Mouse (Mus musculus) lung, postnatal 25 days (tissue): ENCODE measurements around the gene Mindy1.

Experiments
- DNase-seq: peaks from one replicate; pipeline ENCODE4 v3.0.0; 2022; ENCODE audit warnings: low spot score

Mindy1 gene

DNA sequence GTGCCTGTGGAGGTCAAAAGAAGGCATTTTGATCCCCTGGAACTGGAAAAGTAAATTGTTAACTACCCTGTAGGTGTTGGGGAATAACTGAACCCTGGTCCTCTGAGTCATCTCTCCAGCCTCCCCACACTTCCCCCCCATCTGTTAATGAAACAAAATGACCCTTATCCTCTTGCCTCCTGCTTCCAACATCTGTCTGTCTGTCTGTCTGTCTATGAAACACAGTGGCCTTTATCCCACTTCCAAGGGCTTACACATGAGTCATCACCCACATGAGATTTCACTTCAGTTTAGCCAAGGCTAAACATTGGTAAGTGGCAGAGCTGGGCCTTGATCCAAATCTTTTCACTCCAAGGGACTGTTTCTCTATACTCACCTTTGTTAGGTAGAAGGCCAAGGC, 13.3 kb upstream of the Mindy1 start:
- no peak for DNase-seq

GRCm38 (mm10) chr3:95269789-95270188, 11.4 kb upstream of the Mindy1 start:
- no peak for DNase-seq

DNA sequence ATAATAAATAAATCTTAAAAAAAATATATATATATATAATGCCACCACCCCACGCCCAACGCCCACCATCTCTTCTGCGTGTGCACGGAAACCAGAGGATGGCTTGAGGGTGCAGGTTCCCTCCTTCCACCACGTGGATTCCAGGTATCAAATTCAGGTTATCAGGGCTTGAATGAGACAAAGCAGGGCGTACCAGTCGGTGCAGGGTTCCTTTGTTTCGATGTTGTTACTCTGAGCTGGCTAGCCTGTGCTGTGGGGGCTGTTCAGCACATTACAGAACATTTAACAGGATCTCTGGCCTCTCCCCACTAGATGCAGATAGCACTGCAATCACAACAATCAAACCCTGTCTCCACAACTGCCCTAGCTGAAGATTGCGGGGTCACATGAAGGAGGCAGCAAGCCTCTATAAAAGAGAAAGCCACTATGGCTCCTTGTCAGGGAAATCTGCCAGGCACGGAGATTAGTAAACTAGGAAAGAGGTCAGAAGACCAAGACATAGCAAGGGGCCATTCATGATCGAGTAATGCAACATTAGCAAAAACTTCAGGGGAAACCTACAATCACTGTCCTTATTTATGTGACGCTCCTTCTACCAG, 10.3 kb upstream of the Mindy1 start:
- no peak for DNase-seq

GRCm38 (mm10) chr3:95273471-95273870, 7.7 kb upstream of the Mindy1 start:
- no peak for DNase-seq

DNA sequence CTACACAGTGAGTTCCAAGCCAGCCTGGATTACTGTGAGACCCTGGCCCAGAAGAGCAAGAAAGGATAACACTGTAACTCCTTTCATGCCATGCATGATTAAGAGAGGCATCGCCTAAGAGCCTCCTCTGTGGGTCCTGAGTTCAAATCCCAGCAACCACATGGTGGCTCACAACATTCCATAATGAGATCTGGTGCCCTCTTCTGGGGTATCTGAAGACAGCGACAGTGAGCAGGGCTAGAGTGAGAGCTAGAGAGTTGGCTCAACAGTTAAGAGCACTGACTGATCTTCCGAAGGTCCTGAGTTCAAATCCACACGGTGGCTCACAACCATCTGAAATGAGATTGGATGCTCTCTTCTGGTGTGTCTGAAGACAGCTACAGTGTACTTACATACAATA, 6.7 kb upstream of the Mindy1 start:
- no peak for DNase-seq

GRCm38 (mm10) chr3:95275161-95275560, 6.0 kb upstream of the Mindy1 start:
- DNase-seq, result no peak

DNA sequence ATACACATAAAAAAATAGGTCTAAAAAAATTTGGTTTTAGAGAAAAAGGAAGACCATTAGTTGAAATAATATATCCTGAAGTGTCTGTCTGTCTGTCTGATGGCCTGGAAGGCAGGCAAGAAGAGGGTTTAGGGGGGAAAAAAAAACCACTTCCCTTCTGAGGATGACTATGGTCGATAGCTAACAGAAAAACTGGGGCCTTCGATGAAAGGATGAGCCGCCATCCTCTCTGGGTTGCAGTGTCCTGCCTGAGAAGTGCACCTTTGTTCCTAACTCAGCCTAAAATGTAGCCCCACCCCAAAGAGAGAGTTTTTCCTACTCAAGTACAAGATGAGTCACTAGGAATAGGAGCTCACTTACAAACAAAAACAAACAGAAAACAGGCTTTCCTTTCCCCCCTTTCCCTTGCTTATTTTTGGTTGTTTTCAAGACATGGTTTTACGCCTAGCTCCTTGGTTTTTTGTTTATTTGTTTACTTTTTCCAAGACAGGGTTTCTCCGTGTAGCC, 4.7 kb upstream of the Mindy1 start:
- no peak for DNase-seq

DNA sequence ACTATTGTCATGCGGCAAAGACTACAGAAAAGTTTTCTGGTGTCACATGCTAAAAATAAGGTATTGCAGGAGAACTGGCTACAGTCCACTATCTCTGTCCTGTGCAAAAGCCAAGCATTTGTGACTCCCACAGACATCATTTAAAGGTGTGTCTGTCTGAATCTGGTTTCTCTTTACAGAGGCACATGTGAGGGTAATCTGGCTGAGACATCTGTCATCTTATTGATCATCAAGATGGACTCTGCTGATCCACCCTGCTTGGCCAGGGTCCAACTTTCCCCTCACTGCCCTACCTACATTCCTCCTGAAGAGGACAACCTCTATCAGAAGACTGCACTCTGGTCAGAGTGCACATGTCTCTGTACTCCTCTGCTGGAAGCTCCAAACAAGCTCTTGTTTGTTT, 4.0 kb upstream of the Mindy1 start:
- no peak for DNase-seq

DNA sequence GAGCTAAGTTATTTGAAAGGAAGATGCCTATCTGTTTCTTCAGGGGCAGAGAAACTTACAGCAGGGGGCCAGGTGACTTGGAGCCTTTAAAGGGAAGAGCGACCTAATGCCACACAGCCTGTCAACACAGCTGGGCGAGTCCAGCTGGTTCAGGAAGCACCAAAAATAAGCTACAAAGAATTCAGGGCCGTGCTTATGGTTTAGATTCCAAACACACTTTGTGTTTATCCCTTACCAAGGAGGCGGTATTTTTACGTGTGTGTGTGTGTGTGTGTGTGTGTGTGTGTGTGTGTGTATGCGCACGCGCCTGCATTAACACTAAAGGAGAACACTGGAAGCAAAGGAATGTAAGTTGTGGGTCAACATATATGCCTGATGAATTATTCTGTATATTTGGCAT, 398 bp upstream of the Mindy1 start:
- peak; percentile 41 for DNase-seq

GRCm38 (mm10) chr3:95282381-95282864, 1.3 kb downstream of the Mindy1 start:
- DNase-seq, result peak; percentile 86

DNA sequence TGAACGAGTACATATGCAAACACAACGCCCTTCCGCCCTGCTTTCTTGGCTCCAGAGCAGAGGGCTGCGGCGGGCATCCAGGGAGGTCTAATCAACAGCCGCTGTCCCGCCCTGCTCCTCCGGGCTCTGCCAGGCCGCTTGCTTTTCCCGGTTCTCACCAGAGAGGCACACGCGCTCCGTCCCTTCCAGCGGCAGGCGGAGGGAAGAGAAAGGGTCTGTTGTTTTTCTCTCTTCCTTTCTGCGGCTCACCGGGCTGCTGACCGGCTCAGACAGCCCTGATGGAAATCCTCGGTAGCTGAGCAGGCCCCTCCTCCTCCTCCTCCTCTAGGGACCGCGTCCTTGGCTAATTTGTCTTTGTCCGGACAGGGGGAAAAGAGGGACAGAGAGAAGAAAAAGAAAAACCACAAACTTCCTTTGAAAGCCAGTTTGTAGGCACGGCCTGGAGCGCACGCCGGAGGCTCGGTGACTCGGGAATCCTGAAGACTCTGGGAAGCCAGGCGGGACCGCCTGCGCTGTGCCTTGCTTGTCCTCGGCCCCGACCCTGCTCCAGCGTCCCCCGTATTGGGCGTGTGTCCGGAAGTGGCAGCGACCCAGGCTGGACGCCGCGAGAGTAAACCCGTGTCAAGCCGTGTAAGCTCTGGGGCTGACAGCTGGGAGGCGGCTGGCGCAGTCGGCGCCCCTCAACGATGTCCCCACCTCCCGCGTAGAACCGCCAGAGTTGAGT, 1.9 kb downstream of the Mindy1 start:
- peak; percentile 85 for DNase-seq

- no peak for DNase-seq
Measured at GRCm38 (mm10) chr3:95283589-95283941, 2.4 kb downstream of the Mindy1 start.

GRCm38 (mm10) chr3:95284062-95284461, 2.9 kb downstream of the Mindy1 start:
- DNase-seq, result no peak

DNA sequence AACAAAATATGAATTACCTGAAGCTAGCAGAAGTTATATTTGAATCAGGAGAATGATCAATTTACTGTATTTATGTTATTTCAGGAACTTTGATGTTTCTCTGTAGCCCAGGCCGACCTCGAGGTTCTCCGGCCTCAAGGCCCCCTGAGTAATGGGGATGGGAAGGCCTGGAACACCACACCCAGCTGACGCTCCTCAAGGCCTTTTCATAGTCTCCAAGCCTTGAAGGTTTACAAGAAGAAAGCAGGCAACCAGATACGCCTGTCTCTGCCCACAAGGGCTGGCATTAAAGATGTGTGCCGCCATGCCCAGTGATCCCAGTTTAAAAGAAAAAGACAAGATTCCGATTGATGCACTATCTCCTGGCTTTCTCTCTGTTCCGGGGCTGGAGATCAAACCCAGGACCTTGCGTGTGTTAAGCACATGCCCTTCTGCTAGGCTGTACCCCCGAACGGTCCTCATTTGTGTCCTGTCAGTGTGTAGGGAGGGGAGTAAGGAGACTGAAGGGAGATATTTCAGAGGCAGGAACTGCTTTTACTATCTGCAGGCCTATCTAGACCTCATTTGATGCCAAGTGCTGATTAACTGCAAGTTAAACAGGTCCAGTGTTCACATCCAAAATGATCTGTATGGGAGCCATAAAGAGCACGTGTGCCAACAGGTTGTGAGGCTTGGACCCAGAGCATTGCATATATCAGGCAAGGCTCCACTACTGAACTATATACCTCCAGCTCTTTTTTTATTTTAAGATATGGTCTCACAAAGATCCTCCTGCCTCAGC, 3.5 kb downstream of the Mindy1 start:
- DNase-seq, result no peak

GRCm38 (mm10) chr3:95285390-95285789, 4.2 kb downstream of the Mindy1 start:
- no peak for DNase-seq

- no peak for DNase-seq
Measured at GRCm38 (mm10) chr3:95286011-95286410, 4.9 kb downstream of the Mindy1 start.

GRCm38 (mm10) chr3:95286510-95286909, 5.4 kb downstream of the Mindy1 start:
- peak; percentile 47 for DNase-seq

- no peak for DNase-seq
Measured at GRCm38 (mm10) chr3:95287541-95287940, 6.4 kb downstream of the Mindy1 start.

- DNase-seq, result no peak
Measured at GRCm38 (mm10) chr3:95289419-95289818, 8.3 kb downstream of the Mindy1 start.

DNA sequence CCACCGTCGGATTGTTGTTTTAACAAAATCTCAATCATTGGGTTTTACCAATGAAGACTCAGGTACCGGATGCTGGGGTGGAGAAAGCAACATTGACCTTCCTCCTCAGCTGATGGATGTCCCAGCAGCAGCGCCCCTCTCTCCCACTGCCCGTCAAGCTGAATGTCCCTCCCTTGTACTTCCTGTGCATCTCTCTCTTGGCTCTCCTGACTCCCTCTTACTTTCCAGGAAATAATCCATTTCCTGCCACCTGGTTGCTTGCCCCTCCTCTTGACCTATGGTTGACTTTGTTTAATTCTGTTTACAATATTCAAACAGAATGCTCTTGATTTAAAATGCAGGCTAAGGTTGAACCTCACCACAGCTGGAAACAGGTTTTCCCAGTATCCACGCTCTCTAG, 9.0 kb downstream of the Mindy1 start:
- no peak for DNase-seq

- DNase-seq, result no peak
Measured at GRCm38 (mm10) chr3:95291041-95291440, 9.9 kb downstream of the Mindy1 start.

DNA sequence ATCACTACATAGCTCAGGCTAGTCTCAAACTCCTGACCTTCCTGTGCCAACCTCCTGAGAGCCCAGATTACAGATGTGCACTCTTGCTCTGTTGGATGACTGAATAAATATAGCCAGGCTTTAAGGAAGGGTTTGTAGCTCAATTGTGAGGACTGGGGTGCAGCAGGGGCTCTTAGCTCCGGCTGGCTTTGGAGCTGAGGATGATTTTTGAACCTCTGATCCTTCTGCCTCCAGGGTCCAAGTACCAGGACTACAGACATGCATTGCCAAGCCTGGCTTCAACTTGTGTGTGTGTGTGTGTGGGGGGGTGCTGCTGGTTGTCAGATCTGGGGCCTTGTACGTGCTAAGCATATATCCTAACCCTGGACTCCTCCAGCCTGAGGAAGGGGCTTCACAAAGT, 11.8 kb downstream of the Mindy1 start:
- no peak for DNase-seq

GRCm38 (mm10) chr3:95293537-95293936, 12.4 kb downstream of the Mindy1 start:
- DNase-seq, result peak; percentile 52
